Mouse (Mus musculus) megakaryocyte, embryonic 14.5 days (primary cell): Measurements from ENCODE around the gene Atg7. TPM values are rescaled to one million over a fixed set of nuclear protein-coding genes. Genes with fewer than 3 reads are reported as not detected.

Source experiments
- H3K27me3 ChIP-seq: replicated peaks from 2 replicates; pipeline ENCODE3; 2012; ENCODE audit warnings: inconsistent platforms
- H3K36me3 ChIP-seq: replicated peaks from 2 replicates; pipeline ENCODE3; 2012; ENCODE audit warnings: low read length, inconsistent platforms, mixed read lengths
- H3K4me1 ChIP-seq: 2 replicates; pipeline ENCODE4 v1.6.1; 2012; ENCODE audit warnings: inconsistent platforms
- H3K4me3 ChIP-seq: replicated peaks from 2 replicates; pipeline ENCODE3; 2012; ENCODE audit warnings: moderate library complexity, mild to moderate bottlenecking, inconsistent platforms
- H3K9me3 ChIP-seq: 2 replicates; pipeline ENCODE4 v1.6.1; 2012; ENCODE audit warnings: inconsistent platforms
- FLI1 ChIP-seq: IDR thresholded peaks from 2 replicates; pipeline ENCODE4 v1.6.1; 2012; ENCODE audit warnings: low read length, inconsistent platforms, mixed read lengths
- GATA1 ChIP-seq: IDR thresholded peaks from 3 replicates; pipeline ENCODE4 v1.6.1; 2012; ENCODE audit warnings: mixed read lengths, low read length, inconsistent platforms, borderline replicate concordance
- polyA plus RNA-seq: library from polyadenylated mRNA; stranded (reverse); fragments of >175 nt; gene quantifications from 2 replicates; pipeline ENCODE4 v1.2.3, GENCODE M21; 2012; ENCODE audit warnings: low replicate concordance; ENCODE audit not compliant: insufficient read depth

Atg7 gene
- polyA plus RNA-seq, 1 experiment = 92.9 TPM

DNA sequence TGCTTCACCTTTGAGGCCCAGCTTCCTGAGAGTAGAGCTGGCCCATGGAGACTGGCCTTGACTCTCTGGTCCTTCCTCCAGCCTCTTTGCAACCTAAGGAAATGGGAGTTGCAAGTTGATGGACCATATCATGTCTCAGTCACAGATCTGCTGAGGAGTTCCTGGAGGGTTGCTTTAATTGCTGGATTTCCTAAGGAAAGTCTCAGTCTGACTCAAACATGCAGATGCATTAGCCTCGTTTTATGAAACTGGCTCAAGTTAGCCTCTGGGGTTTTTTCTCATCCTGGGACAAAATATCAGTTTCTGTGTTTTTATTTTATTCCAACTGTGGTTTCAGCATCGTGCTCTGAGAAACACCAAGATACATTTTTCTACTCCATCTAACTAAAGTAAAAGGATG lies 137.7 kb downstream of the Atg7 start:
- H3K4me1 ChIP-seq = peaks cover 8% of the 10 kb centered on the region; the same call in 1 of the 2 replicates
- H3K9me3 ChIP-seq = no peaks in the 10 kb centered on the region
- H3K36me3 ChIP-seq = peaks cover 20% of the 10 kb centered on the region
- TF ChIP-seq FLI1 (no peak), GATA1 (no peak)
- no peak overlapping the region for H3K4me3 ChIP-seq
- no peaks in the 10 kb centered on the region for H3K27me3 ChIP-seq

DNA sequence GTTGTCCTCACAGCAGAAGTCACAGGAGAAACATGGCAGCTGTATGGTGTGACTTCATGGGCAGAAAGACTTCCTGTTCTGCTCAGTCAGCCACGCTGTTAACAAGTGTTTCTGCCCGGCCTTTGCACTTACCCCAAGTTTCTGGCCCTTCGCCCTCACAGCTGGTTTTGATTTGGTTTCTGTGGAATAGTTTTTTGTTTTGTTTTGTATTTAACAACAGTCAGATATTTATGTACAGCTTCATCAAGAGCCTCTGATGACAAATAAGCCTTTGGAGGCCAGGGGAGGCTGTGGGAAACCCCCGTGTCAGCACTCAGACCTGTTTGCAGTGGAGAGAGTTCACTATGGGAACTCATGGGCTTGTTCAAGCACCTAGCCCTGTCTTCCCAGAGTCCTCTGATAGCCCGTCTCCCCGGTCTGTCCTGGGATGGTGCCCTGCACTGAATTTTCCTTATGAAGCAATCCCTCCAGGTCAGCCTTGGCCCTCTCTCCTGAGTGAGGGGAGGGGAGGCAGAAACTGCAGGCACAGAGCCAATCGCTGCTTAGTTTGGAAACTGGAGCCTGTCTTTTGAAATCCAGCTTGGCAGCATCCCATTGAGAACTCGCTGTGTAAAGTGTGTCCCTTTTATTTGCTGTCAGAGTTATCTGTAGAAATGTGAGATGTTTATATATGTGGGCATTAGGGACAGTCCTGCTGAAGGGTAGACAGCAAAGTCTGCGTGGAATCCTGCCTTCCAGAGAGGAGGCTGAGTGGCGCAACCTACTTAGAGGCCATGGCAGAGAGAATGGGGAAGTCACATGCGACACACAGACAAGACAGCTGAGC lies 138.7 kb downstream of the Atg7 start:
- Histone ChIP-seq H3K4me1 (peaks cover 8% of the 10 kb centered on the region; the same call in 1 of the 2 replicates), H3K36me3 (peaks cover 23% of the 10 kb centered on the region)

DNA sequence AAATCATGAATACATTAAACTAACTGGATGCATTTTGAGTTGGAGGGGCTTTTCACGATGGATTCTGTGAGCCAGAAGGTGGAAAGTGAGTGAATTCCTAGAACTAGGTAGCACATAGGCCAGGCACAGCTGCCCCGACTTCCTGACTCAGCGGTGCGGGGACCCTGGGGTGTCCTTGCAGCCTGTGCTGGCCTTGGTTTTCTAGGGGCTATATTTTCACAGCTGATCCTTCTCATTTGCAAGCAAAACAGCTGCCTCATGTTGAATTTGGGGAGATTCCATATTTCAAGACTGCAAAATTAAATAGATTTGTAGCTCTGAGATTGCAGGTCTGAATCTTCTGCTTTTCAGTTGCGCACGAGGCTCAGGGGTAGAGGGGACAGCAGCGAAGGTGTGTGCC lies 139.6 kb downstream of the Atg7 start:
- Histone ChIP-seq H3K27me3 (no peaks in the 10 kb centered on the region), H3K9me3 (no peaks in the 10 kb centered on the region), H3K4me3 (no peak overlapping the region), H3K36me3 (peaks cover 16% of the 10 kb centered on the region), H3K4me1 (peaks cover 8% of the 10 kb centered on the region; the same call in 1 of the 2 replicates)
- TF ChIP-seq GATA1 (no peak), FLI1 (no peak)

More for the DNA sequence above, 138.7 kb downstream of the Atg7 start:
- H3K27me3 ChIP-seq = no peaks in the 10 kb centered on the region
- H3K9me3 ChIP-seq = no peaks in the 10 kb centered on the region
- H3K4me3 ChIP-seq = no peak overlapping the region
- TF ChIP-seq GATA1 = no peak
- no peak for TF ChIP-seq FLI1

DNA sequence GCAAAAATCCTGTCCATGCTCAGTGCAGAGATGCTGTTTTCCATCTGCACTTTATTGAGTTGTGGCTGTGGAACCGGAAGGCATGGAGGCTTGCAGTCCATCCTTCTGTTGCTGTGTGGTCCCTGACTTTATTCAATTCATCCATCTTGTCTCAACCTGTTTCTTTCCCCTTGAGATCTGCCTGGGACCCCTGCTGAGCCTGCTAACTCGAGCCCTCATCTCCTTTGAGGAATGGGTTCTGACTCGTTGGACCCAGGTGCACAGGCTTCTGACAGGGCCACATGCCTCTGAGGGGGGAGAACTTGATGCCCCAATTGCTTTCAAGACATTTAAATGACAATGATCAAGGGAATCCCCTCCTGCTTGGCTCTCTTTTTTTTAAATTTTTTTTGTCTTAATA lies 143.6 kb downstream of the Atg7 start:
- Histone ChIP-seq H3K4me3 (no peak overlapping the region), H3K36me3 (peaks cover 4% of the 10 kb centered on the region), H3K9me3 (no peaks in the 10 kb centered on the region), H3K4me1 (peaks cover 3% of the 10 kb centered on the region; the same call in 1 of the 2 replicates), H3K27me3 (no peaks in the 10 kb centered on the region)
- TF ChIP-seq GATA1 (no peak), FLI1 (no peak)

DNA sequence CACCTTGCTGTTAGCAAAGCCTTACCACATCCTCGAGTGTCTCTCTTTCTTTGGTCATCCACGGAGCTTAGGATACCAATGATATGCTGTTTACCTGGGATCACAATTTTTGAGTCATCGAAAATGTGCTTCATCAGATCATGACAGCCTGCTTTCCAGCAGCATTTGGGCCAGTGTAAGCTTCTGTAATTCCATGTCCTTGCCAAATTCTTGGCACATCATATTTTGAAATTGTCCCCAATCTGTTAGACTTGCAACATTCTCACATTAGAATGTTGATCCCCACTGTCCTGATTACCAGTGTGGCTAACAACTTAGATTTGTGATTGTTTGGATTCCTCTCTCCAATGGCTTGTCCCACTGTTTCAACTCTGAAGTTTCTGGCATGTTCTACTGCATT lies 144.7 kb downstream of the Atg7 start:
- no peak overlapping the region for H3K4me3 ChIP-seq
- peaks cover under 1% of the 10 kb centered on the region for H3K27me3 ChIP-seq
- no peak for TF ChIP-seq FLI1
- TF ChIP-seq GATA1 = no peak
- peaks cover 2% of the 10 kb centered on the region; the same call in 1 of the 2 replicates for H3K4me1 ChIP-seq
- peaks cover 4% of the 10 kb centered on the region for H3K36me3 ChIP-seq
- no peaks in the 10 kb centered on the region for H3K9me3 ChIP-seq

DNA sequence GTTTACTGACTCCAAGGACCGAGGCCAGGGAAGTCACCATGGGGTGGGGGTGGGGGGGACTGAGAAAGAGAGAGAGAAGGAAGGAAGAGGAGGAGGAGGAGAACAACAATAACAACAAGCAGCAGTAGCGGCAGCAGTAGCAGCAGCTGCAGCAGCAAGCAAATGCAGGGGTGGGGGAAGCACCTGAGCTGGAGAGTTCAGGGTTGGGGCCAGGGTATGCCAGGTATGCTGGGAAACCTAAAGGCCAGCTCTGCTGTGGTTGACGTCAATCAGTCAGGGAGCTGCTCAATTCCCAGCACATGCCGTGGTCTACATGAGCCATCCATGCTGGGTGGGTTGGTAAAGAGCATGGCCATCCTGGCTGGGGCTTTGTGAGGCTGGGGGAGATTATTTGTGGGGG lies 145.8 kb downstream of the Atg7 start:
- Histone ChIP-seq H3K4me3 (no peak overlapping the region), H3K4me1 (no peaks in the 10 kb centered on the region), H3K9me3 (no peaks in the 10 kb centered on the region), H3K36me3 (peaks cover 2% of the 10 kb centered on the region), H3K27me3 (peaks cover 3% of the 10 kb centered on the region)
- TF ChIP-seq FLI1 (no peak), GATA1 (no peak)

DNA sequence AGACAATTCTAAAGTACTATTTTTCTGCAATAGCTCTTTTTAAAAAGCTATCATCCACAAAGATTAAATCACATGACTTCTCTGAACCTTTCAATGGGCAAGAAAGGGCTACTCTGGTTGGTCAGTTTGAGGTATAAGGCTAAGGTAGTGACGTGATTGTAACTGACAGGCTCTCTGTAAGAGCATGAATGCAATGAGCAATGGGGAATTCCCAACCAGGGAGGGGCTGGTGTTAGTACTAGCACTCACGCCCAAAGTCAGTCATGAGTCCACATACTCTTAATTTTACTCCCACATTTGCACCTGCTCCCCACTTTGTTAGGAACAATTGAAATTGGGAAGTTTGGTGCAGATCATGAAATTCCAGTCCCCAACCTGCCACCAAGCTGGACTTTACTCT lies 147.2 kb downstream of the Atg7 start:
- TF ChIP-seq GATA1 (no peak), FLI1 (no peak)
- H3K4me1 ChIP-seq = no peaks in the 10 kb centered on the region

DNA sequence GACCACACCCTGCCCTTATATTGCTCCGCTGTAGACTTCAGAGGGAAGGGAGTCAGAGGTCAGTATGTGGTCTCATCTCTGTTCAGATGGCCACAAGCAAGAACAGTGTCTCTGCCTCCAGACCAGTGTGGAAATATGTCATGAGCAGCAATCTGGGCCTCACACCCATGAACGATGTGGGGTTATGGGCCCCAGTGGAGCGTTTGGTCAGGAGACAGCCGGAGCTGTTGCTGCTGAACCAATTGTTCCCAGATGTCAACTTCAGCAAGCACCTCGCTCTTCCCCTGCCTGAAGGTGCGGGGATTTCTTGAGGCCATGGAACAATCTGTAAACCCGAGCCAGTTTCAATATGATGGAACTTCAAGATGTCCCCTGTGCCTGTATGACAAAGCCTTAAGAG lies 148.0 kb downstream of the Atg7 start:
- TF ChIP-seq GATA1 (no peak), FLI1 (no peak)
- peaks cover 2% of the 10 kb centered on the region for H3K36me3 ChIP-seq
- no peak overlapping the region for H3K4me3 ChIP-seq
- H3K9me3 ChIP-seq = no peaks in the 10 kb centered on the region
- H3K27me3 ChIP-seq = peaks cover 3% of the 10 kb centered on the region
- no peaks in the 10 kb centered on the region for H3K4me1 ChIP-seq

More for the DNA sequence above, 147.2 kb downstream of the Atg7 start:
- Histone ChIP-seq H3K4me3 (no peak overlapping the region), H3K36me3 (peaks cover 2% of the 10 kb centered on the region), H3K27me3 (peaks cover 3% of the 10 kb centered on the region), H3K9me3 (no peaks in the 10 kb centered on the region)

DNA sequence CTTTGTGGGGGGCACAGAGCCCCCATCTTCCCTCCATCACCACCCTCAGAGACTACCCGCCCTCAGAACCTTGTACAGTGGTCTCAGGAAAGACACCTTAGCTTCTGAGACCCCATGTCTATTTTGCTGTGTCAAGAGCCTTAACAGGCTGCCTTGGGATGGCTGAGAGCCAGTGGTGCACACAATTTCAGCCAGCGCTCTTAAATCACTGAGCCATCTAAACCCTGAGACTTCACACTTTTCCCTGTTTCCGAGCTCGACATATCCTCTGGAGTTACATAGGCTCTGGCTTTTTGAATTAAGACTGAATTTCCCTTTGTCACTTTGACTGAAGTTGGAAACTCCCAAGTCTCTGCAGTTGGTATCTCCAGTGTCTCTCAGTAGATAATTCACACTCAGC lies 148.9 kb downstream of the Atg7 start:
- no peaks in the 10 kb centered on the region for H3K9me3 ChIP-seq
- no peak overlapping the region for H3K4me3 ChIP-seq
- H3K36me3 ChIP-seq = no peaks in the 10 kb centered on the region
- H3K27me3 ChIP-seq = peaks cover 3% of the 10 kb centered on the region
- TF ChIP-seq FLI1 (no peak), GATA1 (no peak)
- no peaks in the 10 kb centered on the region for H3K4me1 ChIP-seq

DNA sequence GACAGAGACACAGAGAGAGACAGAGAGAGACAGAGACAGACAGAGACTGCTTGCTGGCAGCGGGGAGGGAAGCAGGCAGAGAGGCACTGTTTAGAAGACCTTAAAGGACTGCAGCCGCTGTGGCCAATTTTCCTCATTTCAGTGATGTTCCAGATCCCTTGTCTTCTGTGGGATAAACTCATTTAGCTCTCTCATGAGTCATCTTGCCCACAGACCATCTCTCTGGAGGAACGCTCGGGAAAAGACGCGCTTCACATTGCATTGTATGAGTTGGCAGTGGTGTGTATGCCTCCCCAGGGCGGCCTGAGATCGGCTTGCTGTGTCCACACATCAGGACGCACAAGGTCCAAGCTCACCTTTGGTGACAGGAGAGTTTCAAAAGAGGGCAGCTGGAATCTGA lies 151.8 kb downstream of the Atg7 start:
- Histone ChIP-seq H3K4me3 (no peak overlapping the region), H3K27me3 (peaks cover 3% of the 10 kb centered on the region), H3K4me1 (peaks cover 3% of the 10 kb centered on the region; the same call in 1 of the 2 replicates), H3K36me3 (no peaks in the 10 kb centered on the region), H3K9me3 (no peaks in the 10 kb centered on the region)
- no peak for TF ChIP-seq FLI1
- no peak for TF ChIP-seq GATA1
